Mouse (Mus musculus) spleen, adult 2 months (tissue): ENCODE data around the gene Ccdc157. TPM values are rescaled to one million over a fixed set of nuclear protein-coding genes. Genes with fewer than 3 reads are reported as not detected.
A peak's percentile ranks its signal among the peaks of the same experiment; 100 is the strongest.
"Not testable (repeated sequence)": the region's sequence is repeated elsewhere in the genome, so short reads cannot be mapped to it uniquely, and the experiment has no call there.

ENCODE experiments used
- DNase-seq, 2 experiments: peaks; one replicate each; pipeline versions ENCODE4 v3.0.0 to v3.0.0-alpha.2; 2012 to 2021; ENCODE audit warnings: low spot score in 2 of 2, low read depth in 1 of 2
- H3K27ac ChIP-seq: fragments of 200-500 bp; 2 replicates; pipeline ENCODE4 v1.5.1; 2012; ENCODE audit warnings: low read length, inconsistent platforms; ENCODE audit not compliant: insufficient read depth
- H3K27me3 ChIP-seq: fragments of 200-500 bp; 2 replicates; pipeline ENCODE4 v1.6.1; 2012; ENCODE audit warnings: mild to moderate bottlenecking, moderate library complexity, low read length, inconsistent platforms; ENCODE audit not compliant: control insufficient read depth, insufficient read depth
- H3K36me3 ChIP-seq: fragments of 200-500 bp; 2 replicates; pipeline ENCODE4 v1.6.1; 2012; ENCODE audit warnings: mild to moderate bottlenecking, low read length, inconsistent platforms; ENCODE audit not compliant: control insufficient read depth, insufficient read depth
- H3K4me1 ChIP-seq: fragments of 200-500 bp; 2 replicates; pipeline ENCODE4 v1.6.1; 2011; ENCODE audit warnings: inconsistent platforms; ENCODE audit not compliant: control insufficient read depth, insufficient read depth, insufficient read length
- H3K4me3 ChIP-seq: fragments of 200-500 bp; 2 replicates; pipeline ENCODE4 v1.5.1; 2011; ENCODE audit warnings: mild to moderate bottlenecking, inconsistent platforms; ENCODE audit not compliant: insufficient read depth, insufficient read length; ENCODE audit errors: extremely low read depth
- CTCF ChIP-seq: fragments of 200-500 bp; IDR thresholded peaks from 2 replicates; pipeline ENCODE4 v1.5.1; 2011; ENCODE audit warnings: mild to moderate bottlenecking, inconsistent platforms; ENCODE audit not compliant: insufficient read depth, insufficient read length, insufficient replicate concordance; ENCODE audit errors: extremely low read depth
- POLR2A ChIP-seq: fragments of 200-500 bp; IDR thresholded peaks from 2 replicates; pipeline ENCODE4 v1.6.1; 2011; ENCODE audit warnings: low read depth, low read length, inconsistent platforms
- WGBS: fragments of 180-500 bp; shearing (Covaris S2); methylation state at CpG from one replicate; pipeline ENCODE4 v1.1.7; 2018; 5-methylcytosine and 5-hydroxymethylcytosine counted together
- polyA plus RNA-seq: library from polyadenylated mRNA; depleted of rRNA; stranded (reverse); fragments of >200 nt; gene quantifications from 2 replicates; pipeline ENCODE4 v1.2.3, GENCODE M21; 2012

Ccdc157 gene
- polyA plus RNA-seq, 1 experiment = 4.4 TPM

DNA sequence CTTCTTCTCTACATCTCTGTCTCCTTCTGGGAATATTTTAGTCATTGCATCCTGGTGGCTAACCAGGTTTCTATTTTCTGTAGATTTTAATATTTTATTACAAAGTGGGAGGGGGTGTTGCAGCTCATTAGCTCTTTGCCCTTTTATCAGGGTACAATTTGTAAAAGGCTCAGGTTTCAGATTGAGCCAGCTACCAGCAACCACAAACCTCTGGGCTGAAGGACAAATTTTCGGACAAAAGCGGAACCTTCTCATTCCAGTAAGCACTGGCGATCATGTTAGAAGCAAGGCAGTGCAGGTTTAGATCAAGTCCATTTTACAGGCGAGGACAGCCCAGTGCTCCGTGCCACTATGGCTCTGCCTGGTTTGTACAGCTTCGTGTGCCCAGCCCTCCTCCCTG lies 25.7 kb downstream of the Ccdc157 start:
- no peak overlapping the region for H3K4me3 ChIP-seq

DNA sequence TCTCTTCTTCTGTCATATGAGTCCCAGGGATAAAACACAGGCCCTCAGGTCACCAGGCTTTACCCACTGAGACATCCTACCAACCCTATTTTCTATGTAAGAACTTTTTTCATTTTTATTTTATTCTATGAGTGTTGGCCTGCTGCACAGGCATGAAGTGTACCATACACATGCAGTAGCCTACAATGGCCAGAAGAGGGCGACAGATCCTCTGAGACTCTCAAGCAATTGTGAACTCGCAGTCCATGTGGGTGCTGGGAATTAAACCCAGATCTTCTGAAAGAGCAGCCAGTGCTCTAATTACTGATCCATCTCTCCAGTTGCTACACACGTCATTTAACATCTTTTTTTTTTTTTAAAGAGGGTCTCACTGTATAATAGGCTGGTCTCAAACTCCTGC lies 26.6 kb downstream of the Ccdc157 start:
- no peak overlapping the region for H3K27ac ChIP-seq
- 70% methylated on average over 3 of the region's 3 CpGs for whole genome bisulfite sequencing

More for the DNA sequence above, 25.7 kb downstream of the Ccdc157 start:
- Histone ChIP-seq H3K27me3 (no peaks in the 10 kb centered on the region), H3K4me1 (peaks cover 8% of the 10 kb centered on the region), H3K27ac (no peak overlapping the region), H3K36me3 (no peaks in the 10 kb centered on the region; the same call in 1 of the 2 replicates)
- 63% methylated on average over 6 of the region's 6 CpGs for WGBS
- TF ChIP-seq CTCF (no peak), POLR2A (no peak)
- DNase-seq = no peak

DNA sequence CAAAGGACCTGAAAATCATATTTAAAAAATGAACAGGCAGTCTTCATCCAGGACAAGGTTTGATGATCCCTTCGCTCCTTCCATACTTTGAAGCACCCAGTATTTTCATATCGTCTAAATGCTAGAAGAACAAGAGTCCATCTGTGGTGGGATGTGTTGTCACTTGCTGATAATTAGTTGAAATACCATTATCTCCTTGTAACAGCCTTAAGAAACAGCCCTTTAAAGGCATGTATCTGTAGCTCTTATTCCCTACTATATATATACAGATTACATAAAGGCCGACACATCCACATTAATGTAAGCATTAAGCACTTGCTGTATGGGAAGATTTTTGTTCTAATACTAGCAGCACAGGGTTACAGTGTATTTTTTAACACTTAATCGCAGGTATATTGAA lies 31.6 kb downstream of the Ccdc157 start:
- not testable (repeated sequence) for H3K27me3 ChIP-seq, H3K27ac ChIP-seq, DNase-seq, H3K4me3 ChIP-seq, H3K4me1 ChIP-seq, H3K36me3 ChIP-seq
- 86% methylated on average over 4 of the region's 4 CpGs for WGBS

More for the DNA sequence above, 26.6 kb downstream of the Ccdc157 start:
- H3K27me3 ChIP-seq = no peaks in the 10 kb centered on the region
- TF ChIP-seq POLR2A (no peak), CTCF (peak; percentile 34; the same call in 1 of the 2 replicates)
- peaks cover 8% of the 10 kb centered on the region for H3K4me1 ChIP-seq
- no peak overlapping the region for H3K4me3 ChIP-seq
- no peaks in the 10 kb centered on the region; the same call in 1 of the 2 replicates for H3K36me3 ChIP-seq
- no peak for DNase-seq

DNA sequence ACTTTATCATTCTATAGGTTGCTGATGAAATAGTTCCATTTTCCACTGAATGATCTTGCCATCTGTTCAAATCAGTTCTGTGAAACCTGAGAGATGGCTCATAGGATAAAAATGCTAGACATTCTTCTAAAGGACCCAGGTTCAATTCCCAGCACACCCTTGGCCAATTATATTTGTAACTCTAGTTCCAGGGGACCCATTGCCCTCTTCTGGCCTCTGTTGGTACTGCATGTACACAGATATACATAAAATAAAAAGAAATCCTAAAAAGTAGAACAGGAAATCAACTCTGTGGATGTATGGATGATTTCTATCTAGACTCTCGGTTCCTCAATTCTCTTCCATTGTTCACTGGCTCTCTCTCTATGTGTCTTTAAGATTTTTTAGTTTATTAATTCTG lies 33.0 kb downstream of the Ccdc157 start:
- H3K27me3 ChIP-seq = no peaks in the 10 kb centered on the region
- peaks cover 4% of the 10 kb centered on the region; the same call in 1 of the 2 replicates for H3K4me1 ChIP-seq
- no peak for TF ChIP-seq POLR2A
- DNase-seq = no peak
- H3K36me3 ChIP-seq = no peaks in the 10 kb centered on the region
- H3K4me3 ChIP-seq = no peak overlapping the region
- H3K27ac ChIP-seq = no peak overlapping the region
- WGBS = 95% methylated on average over 1 of the region's 1 CpGs

DNA sequence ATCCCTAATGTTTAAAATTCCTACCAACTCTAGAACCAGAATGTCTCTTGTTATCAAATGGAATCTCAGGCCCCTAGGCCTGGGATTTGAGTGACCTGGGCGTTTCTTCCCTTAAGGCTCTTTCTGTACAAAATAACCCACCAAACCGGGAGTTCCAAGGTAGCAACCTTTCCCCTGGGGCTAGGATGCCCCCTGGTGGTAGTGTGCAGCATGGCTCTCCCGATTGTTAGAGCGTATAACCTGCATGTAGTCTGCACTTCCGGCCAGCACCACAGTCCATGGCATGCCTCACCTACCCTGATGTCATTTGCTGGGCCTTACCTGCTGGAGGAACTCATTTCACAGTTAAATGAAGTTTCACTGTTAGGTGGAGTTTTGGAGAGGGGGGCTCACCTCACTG lies 36.2 kb downstream of the Ccdc157 start:
- TF ChIP-seq POLR2A (no peak), CTCF (peak; percentile 27; the same call in 1 of the 2 replicates)
- peak in 1 of 2 experiments; percentile 19 for DNase-seq
- H3K27ac ChIP-seq = no peak overlapping the region
- 72% methylated on average over 5 of the region's 5 CpGs for WGBS
- 0 out of 2 replicates have a peak, but pooled peaks cover under 1% of the 10 kb centered on the region for H3K27me3 ChIP-seq
- H3K36me3 ChIP-seq = no peaks in the 10 kb centered on the region
- H3K4me1 ChIP-seq = peaks cover 4% of the 10 kb centered on the region; the same call in 1 of the 2 replicates
- H3K4me3 ChIP-seq = no peak overlapping the region

DNA sequence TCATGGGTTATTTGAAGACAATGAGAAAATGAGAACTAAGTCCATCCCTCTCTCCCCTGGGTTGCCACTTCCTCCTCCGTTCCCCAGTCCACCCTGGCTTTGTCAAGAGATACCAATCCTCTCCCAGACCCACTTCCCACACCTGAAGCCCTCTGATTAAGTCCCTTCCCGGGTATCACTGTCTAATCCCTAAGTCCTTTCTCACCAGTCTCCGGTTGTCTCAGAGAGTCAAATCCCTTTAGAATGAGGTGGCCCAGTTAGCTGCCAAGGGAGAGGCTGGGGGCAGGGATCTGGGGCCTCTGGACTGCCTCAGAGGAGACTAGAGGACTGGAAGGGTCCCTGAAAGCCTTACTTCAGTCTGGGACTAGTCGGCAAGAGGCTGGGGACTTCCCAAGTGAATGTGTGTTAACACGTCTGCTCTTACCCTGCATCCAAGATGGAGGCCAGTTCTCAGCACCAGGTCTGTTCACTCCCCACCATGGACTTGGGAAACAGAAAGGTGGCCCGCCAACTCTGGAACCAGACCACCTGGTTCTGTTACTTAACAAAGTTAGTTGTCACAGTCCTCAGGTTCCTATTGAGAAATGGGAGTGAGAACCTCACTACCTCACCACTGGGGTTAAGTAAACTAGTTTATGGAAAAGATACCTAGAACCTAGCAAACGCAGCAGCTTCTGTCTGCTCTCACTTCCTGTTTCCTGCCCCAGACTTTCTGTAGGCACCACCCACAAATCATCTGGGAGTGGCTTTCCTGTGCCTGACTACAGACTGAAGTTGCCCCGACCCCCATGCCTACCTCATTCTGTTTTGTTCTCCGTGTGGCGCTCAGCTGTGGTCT lies 37.1 kb downstream of the Ccdc157 start, which contains the start of gene Sec14l2:
Gene Sec14l2 (minus strand): TSS at position 674 of the 838 bp plus-strand sequence.
- TF ChIP-seq CTCF (no peak), POLR2A (peak; percentile 22; the same call in 1 of the 2 replicates)
- Histone ChIP-seq H3K27me3 (peaks cover 9% of the 10 kb centered on the region), H3K36me3 (no peaks in the 10 kb centered on the region), H3K4me1 (peaks cover 7% of the 10 kb centered on the region), H3K27ac (0 out of 2 replicates have a peak within 1 kb of the TSS, but pooled peaks have one; percentile 10), H3K4me3 (no peak within 1 kb of the TSS)
- DNase-seq = peak; percentile 29 to 50
- WGBS = 61% methylated on average over 10 of the region's 10 CpGs

DNA sequence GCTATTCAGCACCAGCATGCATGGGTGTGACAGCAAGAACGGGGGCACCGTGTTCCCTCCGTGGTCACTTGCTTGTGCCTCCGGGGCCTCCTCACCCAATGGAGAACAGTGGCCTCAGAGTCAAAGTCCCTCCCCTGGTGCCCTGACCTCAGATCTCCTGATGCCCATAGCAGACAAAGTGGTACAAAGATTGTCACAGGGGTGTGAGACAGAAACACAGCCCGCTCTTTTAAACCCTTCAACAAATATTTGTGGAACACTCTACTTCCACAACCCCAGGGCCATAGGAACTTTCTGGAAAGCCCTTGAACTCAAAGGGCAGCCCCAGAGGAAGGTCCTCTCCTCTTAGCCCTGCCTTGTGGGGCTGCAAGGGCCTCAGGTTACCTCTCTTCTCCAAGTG lies 37.9 kb downstream of the Ccdc157 start:
- Histone ChIP-seq H3K27me3 (peaks cover 9% of the 10 kb centered on the region), H3K4me3 (no peak overlapping the region), H3K36me3 (no peaks in the 10 kb centered on the region), H3K27ac (no peak overlapping the region), H3K4me1 (peaks cover 7% of the 10 kb centered on the region)
- no peak for DNase-seq
- TF ChIP-seq CTCF = no peak
- no peak for TF ChIP-seq POLR2A
- 88% methylated on average over 5 of the region's 5 CpGs for WGBS
